Mouse (Mus musculus): ENCODE results near the gene Kazn.

- TF ChIP-seq POLR2A (IDR thresholded peaks at IDR 0.05; ENCODE audit: borderline replicate concordance, extremely low read depth, low read depth, low read length) (no peak), CTCF (IDR thresholded peaks at IDR 0.05; ENCODE audit: insufficient read depth, low read length) (no peak)
These were observed 183.6 kb downstream of the Kazn start for GRCm38 (mm10) chr4:142055600-142055999.
